Mouse (Mus musculus): ENCODE measurements around the gene Sorcs1.
A peak's percentile ranks its signal among the peaks of the same experiment; 100 is the strongest.

The Sorcs1 gene

DNA sequence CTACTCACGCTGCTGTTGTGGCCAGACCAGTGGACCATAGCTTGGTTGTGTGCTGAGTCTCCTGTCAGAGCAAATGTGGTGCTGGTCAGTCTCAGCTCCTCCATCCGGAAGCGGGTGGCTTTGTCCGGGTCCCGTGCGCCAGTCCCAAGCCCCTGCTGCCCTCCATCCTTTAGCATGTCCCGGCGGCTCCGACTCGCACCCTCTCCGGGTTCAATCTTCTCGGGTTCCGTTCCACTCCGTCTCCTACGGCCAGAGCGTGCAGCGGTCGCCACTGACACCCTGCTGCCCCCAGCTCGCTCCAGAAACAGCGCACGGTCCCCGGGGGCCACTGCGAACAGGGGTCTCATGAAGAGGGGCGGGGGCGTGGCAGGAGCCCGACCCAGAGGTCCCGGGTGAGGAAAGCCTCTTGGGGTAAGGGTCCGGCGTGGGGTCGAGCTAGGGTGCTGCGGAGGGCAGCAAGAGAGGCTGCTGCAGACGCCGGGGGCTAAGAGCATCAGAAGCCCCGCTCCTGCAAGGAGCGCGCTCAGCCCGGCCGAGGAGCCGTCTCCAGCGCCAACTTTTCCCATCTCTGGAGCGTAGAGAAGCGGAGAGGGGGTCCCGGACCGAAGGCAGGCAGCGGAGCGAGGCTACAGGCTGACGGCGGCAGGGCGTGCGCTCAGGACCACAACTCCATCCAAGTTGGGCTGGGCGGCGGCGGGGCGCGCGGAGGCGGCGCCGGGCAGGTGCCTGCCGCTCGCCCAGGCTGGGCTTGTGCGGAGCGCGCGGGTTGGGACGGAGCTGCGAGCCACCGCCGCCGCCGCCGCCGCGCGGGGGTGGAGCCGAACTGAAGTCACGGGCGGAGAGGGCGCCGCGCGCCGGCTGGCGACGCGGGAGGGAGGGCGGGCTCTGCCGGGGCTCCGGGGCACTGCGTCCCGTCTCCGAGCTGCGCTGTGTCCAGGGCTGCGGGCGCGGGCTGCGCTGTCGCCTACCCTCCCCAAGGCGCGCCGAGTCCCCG lies at the start of gene Sorcs1:
TSS of gene Sorcs1 (minus strand) at position 744 of the 994 bp plus-strand sequence.
- DNase-seq (ENCODE audit: low read depth, low spot score) = no peak

DNA sequence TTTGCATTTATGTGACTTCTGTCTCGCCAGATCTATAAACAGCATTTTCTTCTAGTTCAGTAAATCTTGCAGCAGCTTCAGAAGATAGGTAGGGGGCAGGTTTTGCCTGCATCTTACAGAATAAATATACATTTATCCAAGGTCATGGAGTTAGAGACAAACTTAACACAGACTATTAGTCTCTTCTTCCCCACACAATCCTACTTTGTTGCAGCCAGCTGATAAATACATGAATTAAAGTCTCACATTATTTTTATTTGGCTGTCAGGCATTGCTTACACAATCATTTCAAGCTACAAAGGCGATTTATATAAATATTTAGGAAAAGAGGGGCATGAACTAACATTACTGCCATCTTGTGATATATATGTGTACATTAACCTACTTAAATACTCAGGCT lies 4.8 kb upstream of the Sorcs1 start:
- no peak for DNase-seq (ENCODE audit: low read depth, low spot score)

DNA sequence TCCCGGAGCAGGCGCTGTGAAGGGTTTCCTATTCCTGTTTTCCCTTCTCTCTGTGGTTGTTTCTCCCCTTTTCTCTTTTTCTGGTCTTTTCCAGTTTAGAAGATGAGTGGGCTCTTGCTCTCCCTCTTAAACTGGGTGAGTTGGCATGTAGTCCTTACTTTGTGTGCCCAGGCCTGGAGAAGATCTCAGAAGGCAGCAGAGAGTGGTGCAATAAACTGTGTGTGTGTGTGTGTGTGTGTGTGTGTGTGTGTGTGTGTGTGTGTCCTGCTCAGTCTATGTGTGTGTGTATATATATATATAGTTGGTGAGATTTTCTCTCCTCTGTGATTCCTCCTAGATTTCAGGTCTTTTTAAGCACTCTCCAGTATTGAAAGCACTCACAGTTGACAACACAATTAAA lies 500 bp upstream of the Sorcs1 start:
- no peak for DNase-seq (ENCODE audit: low read depth, low spot score)

DNA sequence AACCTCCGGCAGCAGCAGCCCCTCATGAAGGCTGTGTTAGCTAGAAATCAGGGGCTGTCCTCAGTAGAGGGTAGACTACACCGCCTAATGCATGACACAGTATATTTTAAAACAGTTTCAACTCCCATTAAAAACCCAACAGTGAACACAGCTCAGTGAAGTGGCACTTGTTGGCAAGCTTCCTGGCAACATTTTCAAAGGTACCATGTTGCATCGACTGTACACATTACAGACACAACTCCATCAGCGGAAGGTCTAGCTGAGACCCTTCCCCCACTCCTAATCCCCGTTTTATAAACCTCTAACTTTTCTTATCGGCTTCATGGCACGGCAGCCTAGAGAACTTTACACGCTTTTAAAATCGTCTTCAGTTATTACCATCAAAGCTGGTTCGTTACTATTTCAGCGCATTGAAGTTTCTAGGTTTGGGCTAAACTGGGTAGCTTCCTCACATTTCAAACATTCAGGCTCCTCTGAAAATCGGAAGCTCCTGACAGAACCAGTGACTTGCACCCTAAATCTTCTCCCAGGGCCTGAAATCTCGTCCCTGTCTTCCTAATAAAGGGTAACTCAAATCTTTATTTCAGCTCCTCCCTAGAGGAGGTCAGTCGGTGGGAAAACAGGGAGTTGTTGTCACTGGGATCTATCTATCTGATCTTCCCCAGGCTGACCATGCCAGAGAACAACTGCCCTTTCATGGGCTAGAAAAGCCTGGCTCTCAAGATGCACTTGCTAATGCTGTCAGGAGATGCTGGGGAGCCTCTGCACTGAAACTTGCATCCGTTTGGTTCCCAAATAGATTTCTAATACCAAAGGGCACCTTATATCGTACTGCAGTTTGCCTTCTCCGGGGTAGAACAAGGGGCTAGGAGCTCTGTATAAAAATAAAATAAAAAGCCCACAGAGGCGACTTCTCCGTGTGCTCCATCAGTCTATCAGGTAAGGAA lies 1.6 kb downstream of the Sorcs1 start:
- DNase-seq (ENCODE audit: low read depth, low spot score) = no peak

DNA sequence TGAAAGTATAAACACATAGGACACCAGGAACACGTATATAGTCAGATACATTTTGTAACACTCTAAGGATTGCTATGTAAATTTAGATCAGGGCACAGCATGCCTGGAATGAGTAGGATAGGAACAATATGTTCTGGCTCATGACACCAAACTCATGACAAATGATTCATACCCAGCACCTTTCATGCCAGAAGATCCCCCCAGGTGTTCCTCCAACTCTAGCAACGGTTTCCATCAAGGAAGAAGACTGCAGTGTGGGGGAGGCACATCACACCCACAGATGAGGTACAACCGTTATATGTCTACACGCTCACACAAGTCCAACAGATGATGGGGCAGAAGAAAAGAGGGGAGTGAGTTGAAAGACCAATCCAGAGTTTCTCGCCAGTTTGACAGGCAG lies 3.5 kb downstream of the Sorcs1 start:
- DNase-seq (ENCODE audit: low read depth, low spot score) = no peak

DNA sequence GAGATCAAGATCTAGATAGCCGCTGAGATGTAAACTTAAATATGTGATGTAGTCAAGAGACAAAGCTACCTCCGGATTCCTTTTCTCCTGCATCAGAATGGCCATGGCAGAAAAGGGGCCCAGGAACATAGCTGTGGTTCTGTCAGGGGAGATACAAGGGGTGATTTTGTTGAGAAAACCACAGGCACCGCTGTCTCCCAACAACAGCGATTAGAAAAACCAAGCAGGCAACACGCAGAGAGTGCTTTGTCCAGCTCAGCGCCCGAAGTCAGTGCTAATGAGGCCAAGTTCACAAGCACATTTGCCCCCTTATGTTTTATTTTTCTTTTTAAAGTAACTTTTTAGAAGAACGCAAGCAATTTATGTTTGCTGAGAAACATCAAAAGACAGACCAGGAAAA lies 10.9 kb downstream of the Sorcs1 start:
- no peak for DNase-seq (ENCODE audit: low read depth, low spot score)

DNA sequence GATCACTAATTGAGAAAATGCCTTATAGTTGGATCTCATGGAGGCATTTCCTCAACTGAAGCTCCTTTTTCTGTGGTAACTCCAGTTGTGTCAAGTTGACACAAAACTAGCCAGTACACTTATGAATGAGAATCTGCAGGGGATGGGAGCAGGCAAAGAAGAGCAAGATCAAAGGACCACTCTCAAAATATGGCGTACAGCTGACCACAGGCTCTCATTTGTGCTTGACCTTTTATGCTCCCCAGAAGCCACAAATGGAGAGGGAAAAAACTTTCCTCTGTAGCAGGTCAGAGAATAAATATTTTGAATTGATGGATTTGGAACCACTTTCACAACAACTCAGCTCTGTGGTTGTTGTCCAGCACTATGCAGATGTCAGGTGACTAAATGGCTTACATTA lies 14.1 kb downstream of the Sorcs1 start:
- DNase-seq (ENCODE audit: low read depth, low spot score) = no peak

DNA sequence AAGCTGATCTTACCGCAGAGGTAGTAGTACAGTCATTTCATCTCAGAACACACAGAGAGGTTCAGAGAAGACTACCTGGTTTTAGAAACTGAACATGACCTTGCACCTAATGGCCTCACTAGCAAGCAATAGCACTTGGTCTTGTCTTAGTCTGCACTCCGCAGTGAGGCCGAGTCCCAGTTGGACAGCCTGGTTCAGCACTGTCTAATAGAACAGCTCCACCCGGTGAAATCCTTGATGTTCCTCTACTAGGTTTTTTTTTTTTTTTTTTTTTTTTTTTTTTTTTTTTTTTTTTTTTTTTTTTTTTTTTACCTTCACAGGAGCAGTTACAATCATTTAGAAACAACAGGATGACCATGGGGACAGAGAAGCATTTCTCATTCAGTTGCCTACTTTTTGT lies 19.3 kb downstream of the Sorcs1 start:
- DNase-seq (ENCODE audit: low read depth, low spot score) = peak; percentile 8

DNA sequence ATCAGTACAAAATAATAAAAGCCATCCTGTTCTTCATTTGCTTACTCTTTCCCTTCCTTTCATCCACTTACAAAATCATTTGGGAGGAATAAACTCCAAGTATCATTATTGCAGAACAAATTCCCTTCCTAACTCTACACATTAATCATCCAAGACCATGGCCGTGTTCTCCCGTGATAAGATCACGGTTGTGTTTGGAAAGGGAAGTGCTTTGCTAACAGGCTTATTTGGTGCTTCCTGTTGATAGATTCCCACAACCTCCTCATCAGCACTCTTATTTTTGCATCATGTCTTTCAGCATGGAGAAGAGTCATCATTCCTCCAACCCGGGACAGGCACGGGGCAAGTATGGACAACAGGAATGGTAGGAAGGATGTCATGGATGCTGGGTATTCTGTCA lies 25.7 kb downstream of the Sorcs1 start:
- no peak for DNase-seq (ENCODE audit: low read depth, low spot score)

DNA sequence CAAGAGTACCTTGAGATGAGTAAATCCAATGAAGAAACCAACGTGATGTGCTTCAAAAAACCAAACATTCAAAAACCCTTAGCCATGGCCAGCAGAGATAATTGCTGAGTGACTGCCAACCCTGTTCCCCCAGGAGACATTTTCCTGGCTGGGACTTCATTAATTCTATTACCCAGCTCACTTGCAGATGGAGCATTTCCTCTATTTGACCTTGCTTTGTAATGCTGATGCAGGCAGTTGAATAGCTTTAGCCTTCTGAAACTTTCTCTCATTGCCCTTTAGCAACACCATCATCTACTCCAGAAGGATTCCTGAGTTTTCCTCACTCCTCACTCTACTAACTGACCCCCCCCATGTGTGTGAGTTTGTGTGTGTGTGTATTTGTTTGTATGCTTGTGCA lies 34.6 kb downstream of the Sorcs1 start:
- DNase-seq (ENCODE audit: low read depth, low spot score) = no peak

DNA sequence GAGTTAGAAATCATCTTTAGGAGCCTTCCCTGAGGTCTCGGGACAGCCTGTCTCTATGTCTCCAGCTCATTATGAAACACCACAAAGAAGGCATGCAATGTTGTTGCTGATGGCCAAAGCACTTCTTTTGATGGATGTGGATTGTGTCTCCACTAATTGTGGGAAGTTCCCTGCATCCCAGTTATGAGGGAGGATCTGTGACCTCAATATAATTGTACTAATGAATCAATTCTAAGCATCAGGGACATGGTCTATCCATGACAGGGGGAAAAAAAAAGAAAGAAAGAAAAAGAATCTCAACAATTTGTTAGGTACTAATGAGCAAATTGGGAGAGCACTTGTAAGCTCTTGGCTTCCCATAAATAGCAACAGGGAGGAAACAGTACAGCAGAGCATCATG lies 36.3 kb downstream of the Sorcs1 start:
- DNase-seq (ENCODE audit: low read depth, low spot score) = no peak

DNA sequence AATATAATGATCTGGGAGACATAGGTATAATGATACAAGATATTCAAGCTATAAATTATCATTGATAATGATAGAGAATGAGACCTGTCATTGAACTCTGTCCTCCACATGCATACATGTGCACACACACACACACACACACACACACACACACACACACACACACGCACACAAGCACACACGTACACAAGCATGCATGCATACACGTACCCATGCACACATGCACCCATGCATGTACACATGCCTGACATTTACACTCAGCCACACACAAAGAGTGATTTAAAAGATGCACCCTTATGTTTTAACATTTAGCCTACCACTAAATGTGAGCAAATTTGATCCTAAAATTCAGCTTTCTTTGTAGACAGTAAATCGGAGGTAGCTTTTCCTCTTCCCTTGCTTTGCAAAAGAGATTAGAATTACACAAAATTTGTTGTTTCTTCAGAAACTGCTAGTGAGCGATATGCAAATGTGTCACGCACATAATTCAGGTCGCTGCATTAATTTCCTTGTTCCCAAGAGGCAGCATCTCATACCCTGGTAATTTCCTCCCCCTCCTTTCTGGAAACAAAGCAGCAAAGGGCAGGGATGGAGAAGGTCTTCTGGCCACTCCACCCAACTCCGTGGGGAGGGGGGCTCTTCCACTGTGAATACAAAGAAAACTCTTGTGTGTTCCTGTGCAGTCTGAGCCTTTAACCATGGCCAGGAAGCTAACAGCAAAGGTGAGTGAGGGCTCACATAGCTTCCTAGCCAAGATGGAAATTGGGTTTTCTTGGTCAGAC lies 38.0 kb downstream of the Sorcs1 start:
- DNase-seq (ENCODE audit: low read depth, low spot score) = no peak

DNA sequence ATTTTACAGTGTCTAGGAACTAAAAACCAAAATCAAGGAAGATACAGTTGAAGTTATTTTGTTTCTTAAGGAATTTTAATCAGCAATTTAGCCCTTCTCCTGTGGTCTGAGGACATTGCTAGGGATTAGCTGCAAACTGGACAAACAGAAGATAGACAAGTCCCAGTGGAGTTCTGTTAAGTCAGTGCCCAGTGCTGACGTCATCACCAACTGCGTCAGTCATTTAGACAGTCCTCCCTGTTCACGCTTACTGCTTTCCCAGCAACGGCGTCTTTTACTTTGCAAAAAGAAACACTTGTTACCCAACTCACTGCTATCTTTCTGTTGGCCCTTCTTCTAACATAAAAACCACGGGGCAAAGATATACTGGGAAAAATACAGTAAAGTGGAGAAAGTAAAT lies 40.3 kb downstream of the Sorcs1 start:
- DNase-seq (ENCODE audit: low read depth, low spot score) = no peak

DNA sequence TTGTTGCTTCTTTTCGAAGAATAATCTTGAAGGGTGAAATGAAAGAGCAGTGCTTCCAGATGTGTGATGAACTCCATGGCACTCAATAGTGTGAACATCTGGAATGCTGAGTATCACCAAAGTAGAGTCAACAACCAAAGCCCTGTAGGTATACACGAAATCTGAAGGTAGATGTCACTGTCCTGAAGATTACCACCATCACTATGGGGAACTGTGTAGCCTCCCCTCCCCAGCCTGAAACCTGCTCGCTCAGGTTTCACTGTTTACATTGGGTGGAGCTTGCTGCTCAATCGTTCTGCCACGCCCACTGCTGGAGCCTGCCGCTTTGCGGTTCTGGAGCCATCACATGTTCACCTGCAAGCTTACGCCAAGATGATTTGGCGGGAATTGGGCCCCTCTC lies 64.4 kb downstream of the Sorcs1 start:
- no peak for DNase-seq (ENCODE audit: low read depth, low spot score)

DNA sequence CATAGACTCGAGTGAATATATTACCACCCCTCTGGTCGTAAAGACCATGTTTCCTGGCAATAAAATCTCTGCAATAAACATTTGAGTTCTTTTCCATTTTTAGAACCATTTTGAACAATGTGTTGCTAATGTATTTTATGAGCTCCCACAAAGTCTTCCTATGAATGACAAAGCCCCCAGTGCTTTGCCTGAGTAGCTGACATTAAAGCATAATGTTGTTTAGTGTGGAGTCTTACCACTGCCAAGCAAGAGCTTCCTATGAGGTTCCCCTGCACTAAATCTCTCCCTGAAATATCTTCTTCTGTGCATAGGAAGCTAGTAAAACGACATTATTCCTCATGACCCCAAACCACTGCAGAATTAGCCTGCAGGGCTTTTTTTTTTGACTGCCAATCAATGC lies 66.8 kb downstream of the Sorcs1 start:
- DNase-seq (ENCODE audit: low read depth, low spot score) = no peak

DNA sequence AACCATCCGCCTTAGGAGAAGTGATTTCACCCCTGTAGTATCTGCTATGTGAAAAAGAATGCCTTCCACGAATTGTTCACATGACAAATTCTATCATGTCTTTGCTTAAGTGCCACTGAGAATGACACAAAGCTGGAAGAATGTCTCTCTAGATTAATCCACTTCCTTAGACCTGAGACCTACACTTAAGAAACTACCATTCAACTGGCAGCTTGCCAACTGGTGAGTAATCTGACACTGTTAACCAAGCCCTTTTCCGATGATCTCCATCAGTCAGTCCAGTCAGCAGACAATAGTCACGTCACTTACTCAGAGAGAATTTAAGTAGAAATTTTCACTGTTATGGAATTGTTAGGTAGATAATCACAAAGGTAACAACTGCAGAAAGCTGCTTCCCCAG lies 74.6 kb downstream of the Sorcs1 start:
- peak; percentile 72 for DNase-seq (ENCODE audit: low read depth, low spot score)

DNA sequence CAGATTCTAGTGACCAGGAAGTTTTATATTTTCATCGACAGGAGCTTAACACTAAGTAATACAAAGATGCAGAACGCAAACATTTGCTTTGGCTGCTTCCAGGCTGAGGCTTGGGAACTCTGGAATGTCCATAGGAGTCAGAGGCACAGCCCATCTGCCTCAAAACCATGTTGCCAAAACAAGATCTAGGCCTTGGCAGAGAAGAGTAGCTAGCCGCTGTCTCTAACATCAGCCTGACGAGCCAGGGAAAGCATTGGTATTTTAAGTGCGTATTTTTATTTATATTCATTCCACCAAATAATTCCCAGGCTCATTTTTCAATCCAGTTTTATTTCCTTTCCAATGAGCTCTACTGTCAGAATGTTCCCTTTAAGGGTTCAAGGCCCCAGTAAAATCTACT lies 75.1 kb downstream of the Sorcs1 start:
- peak; percentile 7 for DNase-seq (ENCODE audit: low read depth, low spot score)

DNA sequence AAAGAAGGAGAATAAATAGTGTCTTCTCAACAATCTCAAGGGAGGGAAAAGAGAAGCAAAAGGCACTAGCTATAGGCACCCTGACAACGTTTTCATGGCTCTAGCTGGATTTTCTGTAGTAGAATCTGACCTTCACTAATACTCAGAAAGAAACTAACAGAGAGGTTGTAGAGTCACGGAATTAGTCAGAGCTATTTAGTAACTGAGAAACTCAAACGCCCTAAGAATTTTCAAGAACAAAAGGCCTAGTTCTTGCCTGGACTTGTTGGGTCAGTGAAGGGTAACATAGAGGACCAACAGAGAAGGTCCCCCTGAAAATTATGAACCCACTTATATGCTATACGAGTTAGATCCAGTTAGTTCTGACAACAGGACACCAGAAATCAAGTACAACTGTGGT lies 81.1 kb downstream of the Sorcs1 start:
- DNase-seq (ENCODE audit: low read depth, low spot score) = no peak

DNA sequence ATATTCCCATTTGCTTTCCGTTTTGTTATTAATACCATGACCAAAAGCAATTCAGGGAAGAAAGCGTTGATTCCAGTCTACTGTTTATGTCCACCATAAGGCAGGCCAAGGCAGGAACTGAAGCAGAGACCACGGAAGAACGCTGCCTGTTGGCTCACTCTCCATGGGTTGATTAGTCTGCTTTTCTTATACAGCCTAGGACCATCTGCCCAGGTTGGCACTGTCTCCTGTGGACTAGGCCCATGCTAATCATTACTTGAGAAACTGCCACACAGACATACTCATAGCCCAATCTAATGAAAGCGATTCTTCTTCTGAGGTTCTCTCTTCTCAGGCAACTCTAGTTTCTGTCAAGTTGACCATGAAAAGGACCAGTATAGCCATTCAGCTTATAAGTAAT lies 92.3 kb downstream of the Sorcs1 start:
- DNase-seq (ENCODE audit: low read depth, low spot score) = no peak

DNA sequence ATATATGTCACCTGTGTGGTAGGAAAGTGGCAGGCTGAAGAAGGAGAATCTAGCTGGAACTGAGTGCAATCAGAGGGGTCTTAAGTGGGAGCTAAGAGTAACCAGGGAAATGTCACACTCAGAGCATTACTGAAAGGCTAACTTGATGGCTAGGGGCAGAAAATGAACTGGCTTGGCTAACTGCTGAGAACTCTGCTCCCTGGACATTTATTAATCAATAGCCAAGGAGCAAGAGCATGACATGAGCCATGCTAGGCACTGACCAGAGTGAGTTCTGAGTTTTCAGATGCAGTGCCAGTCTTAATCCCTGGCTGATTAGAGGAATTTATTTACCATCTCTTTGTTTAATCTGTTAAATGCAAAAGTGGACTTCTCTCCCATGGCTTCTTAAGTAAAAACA lies 95.5 kb downstream of the Sorcs1 start:
- no peak for DNase-seq (ENCODE audit: low read depth, low spot score)

DNA sequence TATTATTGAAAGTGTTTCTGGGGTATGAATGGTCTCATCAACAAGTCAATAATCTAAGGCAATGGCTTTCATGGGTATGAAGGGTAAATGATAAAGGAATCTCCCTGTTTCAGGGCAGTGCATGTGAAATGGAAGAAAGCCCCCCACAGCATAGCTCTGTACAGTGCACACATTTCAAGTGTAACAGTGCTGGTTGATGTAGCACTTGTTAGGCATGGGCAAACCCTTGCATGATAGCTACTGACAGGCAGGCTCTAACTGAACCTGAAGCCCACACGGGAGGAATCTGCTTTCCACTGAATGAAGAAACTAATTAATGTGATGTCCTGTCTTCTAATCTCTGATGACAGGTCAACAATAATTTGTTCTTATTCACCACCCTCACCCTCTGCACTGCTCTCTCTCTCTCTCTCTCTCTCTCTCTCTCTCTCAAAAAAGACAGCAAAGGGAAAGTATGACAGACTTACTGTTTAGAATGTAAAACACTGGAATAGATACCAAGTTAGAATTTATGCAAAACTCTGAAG lies 108.7 kb downstream of the Sorcs1 start:
- no peak for DNase-seq (ENCODE audit: low read depth, low spot score)

Data from 3T3-L1 (cell line).